Mouse (Mus musculus): ENCODE results near the gene Gm14781.
"Not testable (repeated sequence)": the region's sequence is repeated elsewhere in the genome, so short reads cannot be mapped to it uniquely, and the experiment has no call there.

Gene Gm14781

DNA sequence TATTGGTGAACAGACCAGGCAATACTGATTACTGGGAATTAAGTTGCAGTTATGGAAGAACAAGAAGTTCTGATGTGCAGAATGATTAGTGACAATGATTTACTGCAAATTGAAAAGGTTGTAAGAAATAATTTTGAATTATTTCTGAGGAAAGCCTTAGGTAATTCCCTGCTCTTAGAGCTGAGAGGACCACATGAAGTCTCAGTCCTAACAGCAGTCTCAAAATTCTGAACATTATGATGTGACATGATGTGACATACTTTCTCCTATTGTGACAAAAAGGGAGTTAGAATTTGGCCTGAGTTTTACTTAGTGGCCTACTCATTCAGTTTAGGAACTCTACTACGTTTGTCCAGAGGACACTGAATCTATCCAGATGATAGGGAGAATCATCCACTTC lies at the start of gene Gm14781:
Gene Gm14781, plus strand, starts transcription at position 301 of the 400 bp plus-strand sequence.
- DNase-seq (ENCODE audit: low spot score in 2 of 2): not testable (repeated sequence)

GRCm38 (mm10) chrX:91654964-91655575 lies 23.1 kb downstream of the Gm14781 start:
- not testable (repeated sequence) for DNase-seq (ENCODE audit: low spot score in 2 of 2)
